Mouse (Mus musculus): ENCODE results near the gene Unc50. TPM values are rescaled to one million over a fixed set of nuclear protein-coding genes. Genes with fewer than 3 reads are reported as not detected.

Unc50 gene
- total and polyA plus RNA-seq, 3 experiments, result 61.8 to 609 (median 62.3) TPM

DNA sequence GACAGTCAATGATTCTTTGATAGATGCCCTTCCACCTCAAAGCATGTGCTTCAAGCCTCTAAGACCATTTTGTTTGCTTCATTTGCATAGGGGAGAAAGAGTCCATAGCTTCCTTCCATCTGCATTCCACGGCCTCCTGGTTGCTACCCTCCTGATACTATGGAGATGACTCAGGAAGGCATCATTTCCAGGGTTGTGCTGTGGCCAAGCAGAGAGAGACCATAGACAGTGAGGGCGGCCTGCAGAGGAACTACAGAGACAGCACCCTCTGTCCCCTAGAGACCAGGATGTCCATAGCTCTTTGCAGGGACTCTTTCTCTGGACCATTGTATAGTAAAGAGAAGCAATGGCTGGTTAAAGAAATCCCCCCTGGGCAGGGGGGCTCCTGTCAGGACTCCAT lies 24.8 kb upstream of the Unc50 start:
- no peak for DNase-seq (ENCODE audit: low read depth, low spot score)
- Histone ChIP-seq H3K36me3 (ENCODE audit: control insufficient read depth in 1 of 2, insufficient read depth in 2 of 2, low read length in 2 of 2) (peaks cover 0 to 8% of the 10 kb centered on the region in 2 experiments; a peak in 2 of 4 replicates), H3K27ac (ENCODE audit: control insufficient read depth, low read depth, low read length) (no peak overlapping the region), H3K79me2 (ENCODE audit: control insufficient read depth, insufficient read depth, low read length, poor library complexity) (no peaks in the 10 kb centered on the region), H3K9ac (ENCODE audit: control insufficient read depth, low read depth, low read length, poor library complexity, severe bottlenecking) (no peak overlapping the region), H3K9me3 (replicated peaks; ENCODE audit: insufficient read depth, low read length) (no peaks in the 10 kb centered on the region), H3K27me3 (ENCODE audit: control insufficient read depth in 1 of 2, insufficient read depth in 2 of 2, low read length in 2 of 2) (no peaks in the 10 kb centered on the region), H3K4me1 (ENCODE audit: control insufficient read depth in 1 of 2, insufficient read depth in 2 of 2, low read length in 2 of 2) (peaks cover 0 to 6% of the 10 kb centered on the region in 2 experiments; a peak in 2 of 4 replicates), H3K4me3 (ENCODE audit: control insufficient read depth in 1 of 2, insufficient read depth in 1 of 2, low read depth in 2 of 2, low read length in 2 of 2) (no peak overlapping the region)
- no peak for TF ChIP-seq POLR2A (IDR thresholded peaks at IDR 0.05; ENCODE audit: control insufficient read depth in 1 of 2, insufficient read depth in 1 of 2, low read depth in 1 of 2, low read length in 2 of 2, poor library complexity in 1 of 2)

DNA sequence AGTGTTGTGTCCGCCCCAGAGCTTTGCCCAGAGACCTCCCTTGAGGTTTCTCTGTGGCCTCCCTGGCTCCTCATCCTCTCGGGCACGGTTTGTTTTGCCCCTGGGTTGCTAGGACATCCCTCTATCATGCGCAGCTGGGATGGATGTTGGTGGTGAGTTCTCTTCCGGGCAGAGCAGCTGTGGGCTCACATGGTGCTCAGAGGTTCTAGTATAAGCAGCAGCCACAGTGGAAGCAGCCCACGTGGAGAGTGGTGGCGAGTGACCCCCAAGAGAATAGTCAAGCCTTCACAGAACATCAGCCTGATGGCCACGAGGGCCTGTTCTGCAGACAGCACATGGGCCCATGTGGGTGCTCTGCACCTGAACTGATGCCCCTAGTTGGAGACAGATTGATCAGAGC lies 22.7 kb upstream of the Unc50 start:
- H3K4me1 ChIP-seq (ENCODE audit: control insufficient read depth in 1 of 2, insufficient read depth in 2 of 2, low read length in 2 of 2), result peaks cover 0 to 6% of the 10 kb centered on the region in 2 experiments; a peak in 2 of 4 replicates
- H3K9ac ChIP-seq (ENCODE audit: control insufficient read depth, low read depth, low read length, poor library complexity, severe bottlenecking), result no peak overlapping the region
- H3K9me3 ChIP-seq (replicated peaks; ENCODE audit: insufficient read depth, low read length), result no peaks in the 10 kb centered on the region
- DNase-seq (ENCODE audit: low read depth, low spot score), result no peak
- H3K79me2 ChIP-seq (ENCODE audit: control insufficient read depth, insufficient read depth, low read length, poor library complexity), result no peaks in the 10 kb centered on the region
- TF ChIP-seq MAZ (IDR thresholded peaks at IDR 0.05; ENCODE audit: low read depth, low read length) (no peak), NRF1 (IDR thresholded peaks at IDR 0.05; ENCODE audit: insufficient read depth, low read depth, low read length, poor library complexity, severe bottlenecking) (no peak), TCF12 (IDR thresholded peaks at IDR 0.05; ENCODE audit: low read depth, low read length) (no peak), EP300 (IDR thresholded peaks at IDR 0.05; ENCODE audit: low read depth in 1 of 2, low read length in 2 of 2) (no peak), POLR2A (IDR thresholded peaks at IDR 0.05; ENCODE audit: control insufficient read depth in 1 of 2, insufficient read depth in 1 of 2, low read depth in 1 of 2, low read length in 2 of 2, poor library complexity in 1 of 2) (no peak), NELFE (IDR thresholded peaks at IDR 0.05; ENCODE audit: low read depth, low read length) (no peak), KAT2A (conservative IDR thresholded peaks at IDR 0.05; ENCODE audit: low read depth, low read length) (no peak), ELF1 (IDR thresholded peaks at IDR 0.05; ENCODE audit: low read depth, low read length) (no peak), BHLHE40 (IDR thresholded peaks at IDR 0.05; ENCODE audit: borderline replicate concordance, low read depth, low read length) (no peak), UBTF (IDR thresholded peaks at IDR 0.05; ENCODE audit: borderline replicate concordance, insufficient read depth, low read depth, low read length) (no peak), CHD2 (IDR thresholded peaks at IDR 0.05; ENCODE audit: low read length) (no peak), HCFC1 (IDR thresholded peaks at IDR 0.05; ENCODE audit: low read depth, low read length) (no peak), E2F4 (IDR thresholded peaks at IDR 0.05; ENCODE audit: borderline replicate concordance, low read depth, low read length) (no peak), MYB (IDR thresholded peaks at IDR 0.05; ENCODE audit: low read depth, low read length) (no peak), ZNF384 (IDR thresholded peaks at IDR 0.05; ENCODE audit: low read depth, low read length) (no peak), CTCF (IDR thresholded peaks at IDR 0.05 in 2 of 3, conservative IDR thresholded peaks at IDR 0.05 in 1 of 3; ENCODE audit: control insufficient read depth in 1 of 3, insufficient read depth in 1 of 3, low read depth in 2 of 3, low read length in 3 of 3, poor library complexity in 1 of 3, severe bottlenecking in 1 of 3) (no peak)
- no peaks in the 10 kb centered on the region for H3K27me3 ChIP-seq (ENCODE audit: control insufficient read depth in 1 of 2, insufficient read depth in 2 of 2, low read length in 2 of 2)
- peaks cover 0 to 9% of the 10 kb centered on the region in 2 experiments; a peak in 2 of 4 replicates for H3K36me3 ChIP-seq (ENCODE audit: control insufficient read depth in 1 of 2, insufficient read depth in 2 of 2, low read length in 2 of 2)
- H3K4me3 ChIP-seq (ENCODE audit: control insufficient read depth in 1 of 2, insufficient read depth in 1 of 2, low read depth in 2 of 2, low read length in 2 of 2), result no peak overlapping the region
- H3K27ac ChIP-seq (ENCODE audit: control insufficient read depth, low read depth, low read length), result no peak overlapping the region

Measured in MEL (cell line).